Mouse (Mus musculus): ENCODE data around the gene Ak2.

GRCm38 (mm10) chr4:129021426-129021825 lies 29.7 kb downstream of the Ak2 start:
- TF ChIP-seq GATA1 (IDR thresholded peaks at IDR 0.05; ENCODE audit: borderline replicate concordance, low read length) (no peak), FLI1 (IDR thresholded peaks at IDR 0.05; ENCODE audit: low read length) (no peak)
